Mouse (Mus musculus) spleen, adult 2 months (tissue): ENCODE measurements around the gene Plekhh2.

ENCODE experiments used
- CTCF ChIP-seq: fragments of 200-500 bp; IDR thresholded peaks from 2 replicates; pipeline ENCODE4 v1.5.1; 2011; ENCODE audit warnings: mild to moderate bottlenecking, inconsistent platforms; ENCODE audit not compliant: insufficient read depth, insufficient read length, insufficient replicate concordance; ENCODE audit errors: extremely low read depth
- POLR2A ChIP-seq: fragments of 200-500 bp; IDR thresholded peaks from 2 replicates; pipeline ENCODE4 v1.6.1; 2011; ENCODE audit warnings: low read depth, low read length, inconsistent platforms

DNA sequence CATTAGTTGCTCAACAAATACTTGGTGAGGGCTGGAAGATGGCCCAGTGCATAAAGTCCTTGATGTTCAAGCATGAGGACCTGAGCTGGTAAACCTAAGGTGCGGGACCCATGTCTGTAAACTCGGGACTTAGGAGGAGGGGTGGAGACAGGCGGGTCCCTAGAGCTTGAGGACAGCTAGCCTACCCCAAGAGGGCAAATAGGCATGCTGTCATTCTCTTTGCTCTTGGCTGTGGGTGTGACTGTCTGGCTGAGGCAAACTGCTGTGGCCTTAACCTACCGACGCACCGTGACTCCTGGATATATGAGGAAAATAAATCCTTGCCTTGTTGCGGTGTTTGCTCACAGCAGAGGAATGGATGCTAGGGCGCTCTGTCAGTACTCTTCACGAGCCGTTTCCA is 116.0 kb downstream of the Plekhh2 start:
- TF ChIP-seq CTCF (no peak), POLR2A (no peak)
